8 mouse cellular contexts compared by ENCODE assay signal in the genomic region with DNA sequence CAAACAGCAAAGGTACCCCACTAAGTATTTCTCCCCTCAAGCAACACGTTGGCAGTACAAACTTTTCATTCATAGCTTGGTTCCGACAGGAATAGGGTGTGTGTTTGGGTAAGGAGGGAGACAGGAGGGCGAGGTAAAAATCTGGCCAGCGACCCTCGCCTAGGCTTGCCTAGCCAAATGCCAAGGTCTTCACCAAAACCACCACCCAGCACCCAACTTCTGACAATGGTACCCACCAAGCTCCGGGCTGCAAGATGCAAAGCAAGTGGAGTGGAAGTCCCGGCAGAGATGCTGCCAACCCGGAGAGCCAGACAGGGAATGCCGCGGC. TPM values are rescaled to one million over a fixed set of nuclear protein-coding genes. Genes with fewer than 3 reads are reported as not detected.
DNase-seq lines count a peak whose midpoint lies in the region; ATAC-seq and TF ChIP-seq lines count a peak whose summit lies in the region.

No protein-coding gene starts in this region.

- H3K27me3 ChIP-seq in spleen, adult 2 months (ENCODE audit: control insufficient read depth, insufficient read depth, low read length): peaks cover 7% of the 10 kb centered on the region
- peaks cover 12% of the 10 kb centered on the region; the same call in 1 of the 2 replicates for H3K27me3 ChIP-seq in limb, embryonic 15.5 days

- H3K9me3 ChIP-seq in limb, embryonic 15.5 days: no peaks in the 10 kb centered on the region

- 11% methylated on average over 10 of the region's 10 CpGs for WGBS in spleen, adult 2 months
- WGBS in limb, embryonic 15.5 days: 2% methylated on average over 10 of the region's 10 CpGs

- no peaks in the 10 kb centered on the region for H3K36me3 ChIP-seq in spleen, adult 2 months (ENCODE audit: control insufficient read depth, insufficient read depth, low read length)
- no peaks in the 10 kb centered on the region for H3K36me3 ChIP-seq in limb, embryonic 15.5 days

- H3K27ac ChIP-seq in spleen, adult 2 months (ENCODE audit: insufficient read depth, low read length): no peak overlapping the region
- no peak overlapping the region for H3K27ac ChIP-seq in limb, embryonic 15.5 days

- no peak for TF ChIP-seq CTCF in spleen, adult 2 months (IDR thresholded peaks at IDR 0.05; ENCODE audit: extremely low read depth, insufficient read depth, insufficient read length, insufficient replicate concordance)

- H3K9ac ChIP-seq in limb, embryonic 15.5 days: peak overlapping the region; percentile 55

- peak overlapping the region; percentile 95 for H3K4me2 ChIP-seq in limb, embryonic 15.5 days

- H3K4me1 ChIP-seq in spleen, adult 2 months (ENCODE audit: control insufficient read depth, insufficient read depth, insufficient read length): no peaks in the 10 kb centered on the region
- peaks cover 12% of the 10 kb centered on the region for H3K4me1 ChIP-seq in limb, embryonic 15.5 days

- no peak for TF ChIP-seq POLR2A in spleen, adult 2 months (IDR thresholded peaks at IDR 0.05; ENCODE audit: low read depth, low read length)

- no peak for ATAC-seq in limb, embryonic 15.5 days (ENCODE audit: insufficient number of reproducible peaks, low FRiP score, low TSS enrichment, low read depth)

- H3K4me3 ChIP-seq in spleen, adult 2 months (ENCODE audit: extremely low read depth, insufficient read depth, insufficient read length): peak overlapping the region; percentile 67
- H3K4me3 ChIP-seq in limb, embryonic 15.5 days: peak overlapping the region; percentile 71

- DNase-seq in embryo, embryonic 9.5 days (ENCODE audit: extremely low spot score): peak; percentile 38
- no peak for DNase-seq in embryo, embryonic 10 days (ENCODE audit: low spot score)
- no peak for DNase-seq in spleen, adult 2 months (ENCODE audit: low read depth in 1 of 2, low spot score in 2 of 2)
- DNase-seq in spleen, postnatal 4 days (ENCODE audit: low spot score in 2 of 2): no peak
- peak; percentile 1 for DNase-seq in yolk sac, embryonic 10.5 days (ENCODE audit: low spot score)
- no peak for DNase-seq in spleen, adult 18-20 months
- no peak for DNase-seq in kidney, adult 8-10 months

RNA-seq across cellular contexts. Expression of gene Hdac9, which starts 10.6 kb away (rescaled TPM):
- 8.8 and 8.9 TPM in 2 replicates for polyA plus RNA-seq in spleen, adult 2 months (2012; rRNA removed)
- polyA plus RNA-seq in limb, embryonic 15.5 days (2015; fragmentation: Nextera tagmentation; extraction: Ambion mirVana): 9.0 and 9.5 TPM in 2 replicates

Comparison
In these comparisons a context has a peak if more than half of its experiments do, and no peak if none do; other contexts are left out.
1. DNase-seq: peak in embryo, embryonic 9.5 days (single experiment) and yolk sac, embryonic 10.5 days (single experiment); none in embryo, embryonic 10 days (single experiment), spleen, adult 2 months (0 of 2), spleen, postnatal 4 days (0 of 2), spleen, adult 18-20 months (0 of 2) and kidney, adult 8-10 months (0 of 2).